Mouse (Mus musculus): ENCODE data around the gene Hsph1.

GRCm38 (mm10) chr5:149584154-149584655 lies 52.0 kb downstream of the Hsph1 start:
- TF ChIP-seq CTCF (IDR thresholded peaks at IDR 0.05) (no peak), EP300 (IDR thresholded peaks at IDR 0.05; ENCODE audit: insufficient read depth, low read depth, low read length) (no peak)

Measured in heart, adult 2 months (tissue).